Mouse (Mus musculus) retina, embryonic 14.5 days (tissue): ENCODE measurements around the gene Anxa9.
"Not testable (repeated sequence)": the region's sequence is repeated elsewhere in the genome, so short reads cannot be mapped to it uniquely, and the experiment has no call there.

Source experiments
- DNase-seq: peaks from one replicate; pipeline ENCODE4 v3.0.0-alpha.2; 2015; ENCODE audit warnings: low spot score

Anxa9 gene

DNA sequence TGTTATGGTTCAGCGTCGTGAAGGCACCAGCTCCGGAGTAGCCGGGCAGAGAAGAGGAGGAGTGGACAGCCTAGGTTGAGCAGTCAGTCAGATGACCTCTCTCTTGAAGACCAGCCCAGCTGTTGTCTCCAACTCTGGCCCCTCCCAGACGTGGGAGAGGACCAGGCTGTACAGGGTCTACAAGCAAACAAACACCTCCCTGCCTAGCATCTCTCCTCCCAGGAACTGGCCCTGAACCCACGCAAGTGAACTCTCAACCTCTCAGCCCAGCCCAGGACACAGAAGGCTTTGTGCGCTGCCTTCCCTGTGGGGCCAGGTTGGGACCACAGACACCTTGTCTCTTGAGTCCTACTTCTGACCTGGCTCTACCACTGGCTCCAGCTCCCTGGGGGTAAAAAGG, at the start of gene Anxa9:
Anxa9 (minus strand) TSS at position 77 of the 400 bp plus-strand sequence.
- DNase-seq: no peak

DNA sequence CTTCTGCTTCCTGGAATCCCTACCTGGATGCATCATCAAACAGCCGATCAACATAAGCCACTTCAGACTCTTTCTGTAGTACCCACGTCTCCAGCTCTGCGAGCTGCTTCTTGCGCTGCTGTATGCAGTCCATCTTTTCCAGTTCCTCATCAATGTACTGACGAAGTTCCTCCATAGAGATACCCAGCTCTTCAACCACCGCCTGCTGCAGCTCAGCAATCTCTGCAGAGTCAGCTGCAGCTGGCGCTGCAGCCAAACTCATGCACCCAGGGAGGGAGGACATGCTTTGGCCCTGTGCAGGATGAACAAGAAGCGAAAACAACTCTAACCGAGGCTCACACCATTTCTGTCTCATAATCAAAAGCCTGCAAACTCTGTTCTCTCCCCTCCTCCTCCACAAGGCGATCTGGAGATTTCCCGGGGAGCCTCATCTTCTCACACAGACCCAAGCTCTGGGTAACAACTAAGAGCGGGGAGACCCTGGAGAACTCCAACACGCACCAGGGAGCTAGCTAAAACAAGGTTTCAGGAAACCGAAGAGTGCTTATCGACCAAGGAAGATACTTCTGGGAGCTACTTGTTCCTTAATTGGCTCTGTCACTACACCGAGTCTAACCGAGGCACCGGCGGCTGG, 49.1 kb upstream of the Anxa9 start:
- DNase-seq: not testable (repeated sequence)

DNA sequence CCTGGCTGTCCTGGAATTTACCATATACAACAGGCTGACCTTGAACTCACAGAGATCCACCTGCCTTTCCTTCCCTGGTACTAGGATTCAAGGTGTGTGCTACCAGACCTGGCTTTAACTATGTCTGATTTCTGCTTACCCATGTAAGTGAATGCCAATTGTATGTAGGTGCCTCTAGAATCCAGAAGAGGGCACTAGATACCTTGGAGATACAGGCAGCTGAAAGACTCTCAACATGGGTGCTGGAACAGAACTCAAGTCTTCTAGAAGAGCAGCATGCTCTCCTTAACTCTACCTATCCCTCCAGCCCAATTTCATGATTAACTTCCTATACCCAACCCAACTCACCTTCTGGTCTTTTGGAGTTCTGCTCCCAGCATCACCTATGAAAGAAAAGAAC, 42.5 kb upstream of the Anxa9 start:
- DNase-seq: peak; percentile 54

DNA sequence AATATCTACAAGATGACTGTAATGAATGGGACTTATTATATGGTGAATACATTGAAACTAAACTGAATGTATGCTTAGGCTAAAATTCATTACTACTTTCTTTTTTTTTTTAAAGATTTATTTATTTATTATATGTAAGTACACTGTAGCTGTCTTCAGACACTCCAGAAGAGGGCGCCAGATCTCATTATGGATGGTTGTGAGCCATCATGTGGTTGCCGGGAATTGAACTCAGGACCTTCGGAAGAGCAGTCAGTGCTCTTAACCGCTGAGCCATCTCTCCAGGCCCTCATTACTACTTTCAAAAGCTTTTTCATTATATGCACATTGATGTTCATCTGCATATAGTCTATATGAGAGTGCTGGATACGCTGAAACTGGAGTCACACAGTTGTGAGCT, 41.4 kb upstream of the Anxa9 start:
- not testable (repeated sequence) for DNase-seq

DNA sequence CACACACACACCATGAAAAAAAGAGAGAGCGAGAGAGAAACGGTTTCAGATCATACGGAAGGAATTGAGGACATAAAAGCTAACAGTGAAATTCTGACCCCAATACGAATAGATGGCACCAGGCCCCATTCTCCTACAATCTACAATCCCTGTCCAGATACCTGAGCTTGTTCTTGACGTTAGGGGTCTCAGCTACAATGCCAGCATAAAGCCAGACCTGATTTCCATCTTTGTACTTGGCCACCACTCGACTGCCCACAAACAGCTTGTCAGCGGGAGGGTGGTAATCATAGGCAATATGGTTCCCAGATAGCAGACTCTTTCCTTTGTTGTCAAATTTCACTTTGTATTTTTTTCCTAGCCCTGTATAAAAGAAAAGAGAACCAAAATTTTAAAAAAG, 39.5 kb upstream of the Anxa9 start:
- DNase-seq: no peak

DNA sequence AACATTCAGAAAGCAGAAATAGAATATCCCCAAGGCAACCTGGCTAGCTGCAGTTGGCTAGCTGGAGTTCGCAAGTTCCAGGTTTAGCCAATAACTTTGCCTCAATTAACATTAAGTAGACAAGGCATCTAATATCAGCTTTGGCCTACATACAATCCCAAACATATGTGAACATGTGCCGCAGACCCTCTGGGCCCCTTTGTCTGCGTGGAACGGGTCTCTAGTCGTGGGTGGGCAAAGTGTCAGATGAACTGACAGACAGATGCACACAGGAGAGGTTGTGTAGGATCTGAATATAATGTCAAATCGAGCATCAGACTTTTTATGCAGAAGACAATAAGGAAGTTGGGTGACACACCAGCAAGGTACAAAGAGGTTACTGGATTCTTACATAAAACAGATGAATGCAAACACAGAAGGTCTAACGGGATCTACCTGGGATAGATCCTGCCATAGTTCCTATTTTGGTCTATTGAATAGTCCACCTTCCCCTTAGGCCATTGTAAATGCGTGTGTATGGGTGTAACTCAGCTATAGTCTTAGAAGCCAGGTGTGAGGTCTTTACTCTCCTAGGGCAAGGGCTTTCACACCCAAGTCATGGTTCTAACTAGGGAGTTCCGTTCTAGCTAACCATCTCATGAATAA, 36.5 kb upstream of the Anxa9 start:
- not testable (repeated sequence) for DNase-seq

DNA sequence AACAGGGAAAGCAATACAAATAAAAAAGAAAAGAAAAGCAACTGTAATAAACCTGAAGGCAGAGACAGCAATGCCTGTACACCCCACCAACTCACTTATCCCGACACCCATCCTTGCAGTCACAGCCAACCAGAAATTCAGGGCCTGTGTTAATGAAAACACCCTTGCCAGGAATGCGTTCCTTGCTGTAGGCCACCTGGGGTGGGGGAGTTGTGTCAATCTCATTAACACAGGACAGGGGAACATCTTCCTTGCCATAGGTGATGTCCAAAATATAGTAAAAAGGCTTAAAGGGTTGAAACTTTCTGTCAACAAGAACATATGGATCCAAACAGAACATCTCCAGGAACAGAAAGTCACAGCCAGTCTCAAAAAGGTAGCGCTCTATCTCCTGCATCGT, 31.3 kb upstream of the Anxa9 start:
- no peak for DNase-seq

DNA sequence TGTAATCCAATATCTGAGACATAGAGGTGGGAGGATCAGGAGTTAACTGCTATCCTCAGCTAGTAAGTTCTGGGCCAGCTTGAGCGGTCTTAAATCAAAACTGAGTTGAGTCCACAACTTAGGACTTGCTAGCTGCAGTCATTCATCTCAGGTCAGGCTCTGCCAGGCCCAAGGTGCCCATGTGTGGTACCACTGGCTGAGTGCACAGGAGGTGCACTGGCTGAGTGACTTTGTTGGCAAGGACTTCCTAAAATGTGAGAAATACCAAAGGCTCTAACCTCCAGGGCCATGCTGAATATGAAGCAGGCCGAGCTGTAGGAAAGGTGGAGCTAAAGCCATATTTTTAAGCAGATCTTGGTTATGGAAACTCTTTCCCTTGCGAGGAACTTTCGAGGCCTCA, 30.4 kb upstream of the Anxa9 start:
- DNase-seq: no peak

DNA sequence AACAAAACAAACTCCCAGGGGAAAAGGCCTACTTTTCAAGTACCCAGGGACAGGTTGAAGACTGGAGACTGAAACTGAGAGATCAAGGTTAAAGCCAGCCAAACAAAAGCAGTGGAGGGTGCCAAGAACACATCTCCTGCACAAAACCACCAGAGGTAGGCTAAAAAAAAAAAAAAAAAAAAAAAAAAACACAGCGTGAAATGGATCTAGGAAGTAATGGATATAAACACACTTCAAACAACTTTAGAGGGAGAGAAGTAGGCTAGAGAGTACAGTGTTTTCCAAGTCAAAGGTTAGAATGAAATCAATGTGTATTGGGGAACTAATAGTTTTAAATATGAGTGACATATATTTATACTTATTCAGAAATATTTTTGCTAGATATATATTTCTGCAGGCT, 24.6 kb upstream of the Anxa9 start:
- no peak for DNase-seq

DNA sequence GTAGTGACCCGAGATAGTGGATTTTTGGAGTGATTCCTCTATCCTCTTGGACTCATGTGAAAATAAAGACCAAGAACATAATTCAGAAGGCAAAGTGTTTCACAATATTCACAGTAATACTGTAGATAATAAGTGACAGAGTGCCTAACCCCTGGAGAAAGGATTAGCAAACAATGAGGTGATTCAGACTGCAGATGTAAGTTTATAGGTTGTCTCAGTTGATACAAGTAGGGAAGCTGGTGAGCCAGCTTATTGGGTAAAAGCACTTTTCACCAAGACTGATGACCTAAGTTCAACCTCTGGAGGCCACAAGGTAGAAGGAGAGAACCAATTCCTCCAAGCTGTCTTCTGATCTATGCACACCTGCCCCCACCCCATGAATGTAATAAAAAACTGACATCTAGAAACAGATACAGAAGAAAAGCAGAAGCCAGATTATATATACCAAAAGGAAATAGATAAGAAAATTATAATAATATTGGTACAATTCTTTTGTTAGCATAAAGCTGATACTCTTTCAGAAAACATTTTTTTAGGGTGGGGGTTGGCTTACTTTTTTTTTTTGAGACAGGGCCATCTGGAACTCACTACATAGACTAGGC, 21.9 kb upstream of the Anxa9 start:
- no peak for DNase-seq

DNA sequence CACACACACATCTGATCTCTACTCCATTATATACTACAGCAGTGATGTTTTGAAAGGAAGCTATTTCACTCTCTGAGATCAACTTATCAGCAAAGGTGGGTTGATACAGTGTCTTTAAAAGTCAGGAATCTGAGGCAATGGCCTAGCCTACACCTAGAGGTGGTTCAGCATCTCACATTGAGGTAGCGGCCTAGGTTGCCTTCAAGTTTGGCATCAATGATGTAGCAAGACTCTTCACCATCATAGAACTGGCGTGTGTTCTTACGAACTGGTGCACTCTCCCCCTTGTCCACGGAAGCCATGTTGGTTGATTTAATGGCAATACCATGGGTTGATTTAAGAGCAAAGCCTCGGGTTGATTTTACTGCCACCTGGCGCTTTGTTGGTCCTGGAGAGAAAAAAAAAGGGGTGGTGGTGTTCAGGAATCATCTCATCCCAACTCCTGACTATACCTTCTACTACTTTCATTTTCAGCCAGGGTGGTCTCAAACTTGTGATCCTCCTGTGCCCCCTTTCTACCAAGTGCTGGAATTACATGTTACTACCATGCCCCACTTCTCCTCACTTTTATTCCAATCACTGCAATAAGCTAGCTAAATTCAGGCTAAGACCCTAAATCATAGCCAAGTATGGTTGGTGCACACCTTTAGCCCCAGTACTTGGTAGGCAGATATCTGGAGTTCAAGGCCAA, 17.6 kb upstream of the Anxa9 start:
- DNase-seq: no peak

DNA sequence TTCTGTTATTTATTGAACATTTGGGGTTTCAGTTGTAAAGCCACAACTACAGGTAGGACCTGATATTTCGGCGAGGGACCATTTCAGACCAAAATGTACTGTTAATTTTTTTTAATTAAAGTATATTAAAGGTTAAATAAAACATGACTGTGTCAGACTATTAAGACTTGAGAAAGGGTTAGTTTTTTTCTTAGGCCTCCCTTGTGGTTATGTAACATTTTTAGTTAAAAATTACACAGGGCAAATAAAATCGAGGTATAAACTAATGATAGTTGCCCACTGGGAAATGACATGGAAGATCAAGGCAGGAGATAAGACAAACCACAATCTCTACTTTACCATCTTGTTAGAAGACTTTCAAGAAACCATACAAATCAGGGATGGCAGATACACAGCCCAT, 16.5 kb upstream of the Anxa9 start:
- no peak for DNase-seq

DNA sequence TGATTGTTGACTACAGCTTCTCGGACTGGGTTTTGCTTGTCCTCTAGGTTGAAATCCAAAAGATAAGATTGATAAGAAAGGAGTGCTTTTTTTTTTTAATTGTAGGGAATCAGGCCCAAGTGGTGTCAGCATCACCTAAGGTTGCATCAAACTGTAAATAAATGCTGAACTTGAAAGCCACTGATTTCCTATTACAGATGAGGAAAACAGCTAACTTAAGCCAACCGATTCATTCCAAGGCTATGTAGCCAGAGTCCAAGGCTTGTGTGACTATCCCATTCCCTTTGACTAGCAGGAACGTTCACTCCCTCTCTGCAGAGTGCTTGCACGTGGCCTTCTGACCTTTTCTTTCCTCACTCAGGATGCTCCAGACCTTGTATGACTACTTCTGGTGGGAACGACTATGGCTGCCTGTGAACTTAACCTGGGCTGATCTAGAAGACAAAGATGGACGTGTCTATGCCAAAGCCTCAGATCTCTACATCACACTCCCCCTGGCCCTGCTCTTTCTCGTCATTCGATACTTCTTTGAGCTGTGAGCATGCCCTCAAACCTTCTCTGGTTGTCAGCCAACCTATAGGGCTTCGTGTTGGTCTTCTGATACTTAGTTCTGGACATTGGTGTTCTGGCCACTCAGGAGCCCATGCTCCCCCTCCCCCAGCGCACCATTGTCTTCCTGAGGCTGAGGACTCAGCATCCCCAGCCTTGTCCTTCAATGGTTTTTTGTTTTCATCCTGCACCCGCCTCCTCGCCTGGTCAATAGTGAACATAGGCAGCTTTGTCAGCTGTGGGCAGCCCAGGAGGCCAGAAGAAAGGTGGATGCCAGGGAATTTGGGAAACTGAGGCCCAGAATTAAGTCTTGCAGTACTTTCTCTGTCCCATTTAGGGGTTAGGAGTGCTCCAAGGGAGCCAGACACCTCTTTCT, 13.0 kb upstream of the Anxa9 start:
- DNase-seq: no peak

DNA sequence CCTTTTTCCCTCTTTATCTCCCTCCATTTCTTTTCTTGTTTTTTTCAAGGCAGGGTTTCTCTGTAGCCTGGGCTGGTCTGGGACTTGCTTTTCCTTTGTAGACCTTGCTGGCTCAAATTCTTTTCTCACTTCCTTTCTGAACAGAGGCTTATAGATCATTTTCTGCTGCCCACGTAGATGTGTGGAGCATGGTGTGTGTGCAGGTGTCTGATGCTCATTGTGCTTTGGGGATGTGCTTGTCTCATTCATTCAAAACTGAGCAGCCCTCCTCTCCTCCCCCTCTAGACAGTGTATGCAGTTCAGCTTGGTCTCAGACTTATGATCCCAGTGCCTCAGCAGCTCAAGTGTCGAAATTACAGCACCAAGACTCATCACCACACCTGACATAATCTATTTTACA, 12.1 kb upstream of the Anxa9 start:
- no peak for DNase-seq

DNA sequence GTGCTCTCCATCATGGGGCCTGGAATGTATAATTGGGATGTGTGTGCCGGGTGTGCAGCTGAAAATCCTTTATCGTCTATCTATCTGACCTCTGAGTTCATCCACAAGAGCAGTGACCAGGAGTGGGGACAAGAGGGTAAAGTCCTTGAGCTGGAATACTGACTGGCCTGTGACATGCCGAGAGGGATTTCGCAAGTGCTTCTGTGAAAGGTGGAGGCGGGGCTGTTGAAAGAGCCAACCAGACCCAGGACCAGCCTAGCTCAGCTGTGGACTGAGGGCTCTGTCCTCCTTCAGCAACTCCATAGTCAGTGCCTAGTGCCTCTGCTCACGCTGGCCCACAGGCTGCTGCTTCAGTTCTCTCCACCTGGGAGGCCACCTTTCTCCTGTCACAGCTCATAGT, 11.6 kb upstream of the Anxa9 start:
- DNase-seq: no peak

DNA sequence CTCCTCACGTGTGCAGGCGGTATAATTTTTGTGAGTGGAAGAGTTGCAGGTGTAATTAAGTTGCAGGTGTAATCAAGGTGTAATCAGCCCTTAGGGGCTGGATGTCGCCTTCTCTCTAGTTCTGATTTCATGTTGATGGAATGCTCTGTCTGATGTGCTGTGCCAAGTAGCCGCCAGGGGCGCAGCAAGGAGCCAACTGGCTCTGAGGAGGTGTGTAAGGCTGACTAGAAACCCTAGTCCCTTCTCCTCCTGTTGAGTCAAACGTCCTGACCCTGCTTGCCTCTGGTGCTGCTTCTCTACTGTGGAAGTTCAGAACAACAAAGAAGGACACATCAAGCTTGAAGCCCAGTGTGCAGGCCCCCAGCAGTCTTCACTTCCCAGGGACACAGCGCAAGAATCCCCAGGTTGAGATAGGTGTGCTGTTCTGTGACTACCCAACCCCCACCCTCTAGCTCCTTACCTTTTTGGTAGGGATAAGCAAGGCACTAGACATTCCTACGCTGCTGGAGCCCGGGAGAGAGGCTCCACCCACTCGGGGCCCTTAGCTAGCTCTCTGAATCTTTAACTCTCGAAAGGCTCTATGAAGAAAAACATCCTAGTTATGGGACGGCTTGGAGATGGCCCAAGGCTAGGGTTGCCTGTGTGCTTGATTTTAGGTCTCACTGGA, 10.6 kb upstream of the Anxa9 start:
- DNase-seq: peak; percentile 75

DNA sequence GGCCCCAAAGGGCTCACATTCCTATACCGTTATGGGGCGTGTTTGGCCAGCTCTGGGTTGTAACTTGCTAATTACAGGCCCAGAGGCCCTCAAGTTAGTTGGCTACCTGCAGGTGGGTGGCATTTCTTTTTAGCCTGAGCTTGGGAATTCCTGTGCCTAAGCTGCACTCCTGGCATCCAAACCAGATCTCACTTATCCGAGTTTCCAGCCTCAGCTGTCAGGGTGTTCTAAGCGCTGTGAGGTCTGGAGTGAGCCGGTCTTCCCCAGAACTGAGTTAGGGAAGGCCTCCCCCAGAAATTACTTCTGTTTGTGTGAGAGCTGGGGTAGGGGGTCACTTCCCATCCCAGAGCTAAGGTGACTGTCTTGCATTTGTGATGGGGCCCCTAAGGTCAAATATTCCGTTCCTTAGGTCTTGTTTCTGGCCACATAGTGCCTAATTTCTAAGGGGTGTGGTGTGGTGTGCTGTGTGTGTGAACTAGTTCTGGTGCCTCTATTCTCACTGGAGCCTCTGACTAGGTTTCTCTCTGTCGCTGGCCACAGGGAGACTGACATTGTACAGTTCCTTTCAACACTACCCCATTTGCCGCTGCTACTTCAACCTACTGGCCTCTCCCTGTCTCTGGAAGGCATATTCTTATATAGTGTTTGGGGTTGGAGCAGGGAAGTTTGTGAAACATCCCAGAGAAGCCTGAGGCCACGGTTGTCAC, 9.0 kb upstream of the Anxa9 start:
- DNase-seq: no peak

DNA sequence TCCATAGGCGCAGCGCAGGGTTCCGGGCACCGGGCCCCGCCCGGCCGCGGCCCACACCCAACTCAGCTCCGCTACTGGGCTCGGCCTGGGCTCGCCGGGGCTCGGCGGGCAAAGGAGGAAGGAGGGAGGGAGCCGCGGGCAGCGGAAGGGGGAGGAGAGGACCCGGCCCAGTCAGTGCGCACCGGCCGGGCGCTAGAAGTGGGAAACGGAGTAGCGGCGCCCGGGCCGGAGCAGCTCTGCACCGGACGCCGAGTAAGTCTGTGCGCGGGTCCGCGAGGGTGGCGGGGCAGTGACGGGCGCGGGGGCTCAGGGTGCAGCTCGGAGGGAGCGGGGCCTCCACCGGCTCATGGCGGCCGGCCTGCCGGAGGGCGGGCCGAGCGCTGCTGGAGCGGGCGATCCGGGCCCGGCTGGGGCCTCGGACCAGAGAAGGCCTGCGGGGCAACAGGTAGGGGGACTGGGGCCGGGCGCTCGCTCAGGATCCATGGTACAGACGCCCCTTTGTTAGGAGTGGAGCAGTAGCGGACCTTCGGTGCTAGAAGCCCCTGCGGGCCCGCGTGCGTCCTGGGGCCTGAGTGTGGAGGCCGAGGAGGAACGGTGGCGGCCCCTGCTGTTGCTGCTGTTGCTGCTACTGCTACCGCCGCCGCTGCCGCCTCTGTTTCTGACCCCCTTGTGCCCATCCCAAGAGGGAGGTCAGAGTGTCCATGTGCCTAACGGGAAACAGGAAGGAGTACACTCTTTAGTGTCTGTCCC, 8.3 kb upstream of the Anxa9 start:
- peak; percentile 83 for DNase-seq

DNA sequence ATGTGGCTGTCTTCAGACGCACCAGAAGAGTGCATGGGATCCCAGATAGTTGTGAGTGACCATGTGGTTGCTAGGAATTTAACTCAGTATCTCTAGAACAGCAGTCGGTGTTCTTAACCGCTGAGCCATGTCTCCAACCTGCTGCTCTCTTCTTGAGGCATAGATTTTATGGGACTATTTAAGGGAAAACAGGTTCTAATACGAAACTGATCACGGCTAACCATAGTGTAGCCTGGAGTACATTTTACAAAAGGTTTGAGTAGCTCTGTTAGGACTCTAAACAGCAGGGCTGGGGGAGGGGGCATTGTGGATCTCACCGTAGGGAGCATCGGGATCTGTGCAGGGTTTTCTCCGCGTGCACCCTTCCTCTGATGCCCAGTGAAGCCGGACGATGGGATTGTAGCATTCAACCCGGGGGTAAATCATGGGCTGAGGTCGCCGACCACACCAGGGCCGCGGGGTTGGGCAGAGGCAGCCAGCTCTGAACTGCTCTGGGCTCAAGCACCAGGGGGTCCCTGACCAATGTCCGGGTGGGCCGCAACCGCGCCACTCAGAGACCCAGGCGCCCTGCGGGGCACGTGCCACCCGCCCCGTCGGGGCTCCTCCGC, 7.6 kb upstream of the Anxa9 start, which contains the start of gene Cers2:
Cers2 (plus strand) TSS at position 306 of the 608 bp plus-strand sequence.
- DNase-seq: no peak

DNA sequence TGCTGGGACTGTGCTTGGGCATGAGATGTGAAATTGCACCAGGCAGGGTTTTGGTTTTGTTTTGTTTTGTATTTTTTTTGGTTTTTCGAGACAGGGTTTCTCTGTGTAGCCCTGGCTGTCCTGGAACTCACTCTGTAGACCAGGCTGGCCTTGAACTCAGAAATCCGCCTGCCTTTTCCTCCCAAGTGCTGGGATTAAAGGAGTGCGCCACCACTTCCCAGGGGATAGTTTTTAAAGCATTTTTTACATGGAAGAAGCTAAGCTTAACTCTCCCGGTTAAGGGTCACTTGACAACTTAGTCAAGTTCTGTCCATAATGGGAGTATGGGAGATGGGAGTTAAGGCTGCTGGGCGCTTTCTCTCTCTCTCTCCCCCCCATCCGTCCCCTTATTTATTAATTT, 7.1 kb upstream of the Anxa9 start:
- DNase-seq: no peak
